Mouse (Mus musculus) hindbrain, embryonic 10.5 days (tissue): ENCODE data around the gene Hoxd12. TPM values are rescaled to one million over a fixed set of nuclear protein-coding genes. Genes with fewer than 3 reads are reported as not detected.

Experiments used
- DNase-seq: peaks from one replicate; pipeline ENCODE4 v3.0.0-alpha.2; 2017; ENCODE audit warnings: low spot score
- H3K27ac ChIP-seq: fragments of 300-500 bp; sonication (generic); 2 replicates; pipeline ENCODE4 v1.5.1; 2016; ENCODE audit warnings: mild to moderate bottlenecking, moderate library complexity
- H3K27me3 ChIP-seq: fragments of 300-500 bp; sonication (generic); 2 replicates; pipeline ENCODE4 v1.6.1; 2016; ENCODE audit warnings: mild to moderate bottlenecking; ENCODE audit not compliant: poor library complexity, insufficient read depth, severe bottlenecking
- H3K36me3 ChIP-seq: fragments of 300-500 bp; sonication (generic); 2 replicates; pipeline ENCODE4 v1.6.1; 2016; ENCODE audit warnings: mild to moderate bottlenecking, moderate library complexity
- H3K4me1 ChIP-seq: fragments of 300-500 bp; sonication (generic); replicated peaks from 2 replicates; pipeline ENCODE4 v1.6.1; 2016; ENCODE audit warnings: mild to moderate bottlenecking
- H3K4me3 ChIP-seq: fragments of 300-500 bp; sonication (generic); 2 replicates; pipeline ENCODE4 v1.5.1; 2016; ENCODE audit warnings: mild to moderate bottlenecking, moderate library complexity
- H3K9me3 ChIP-seq: fragments of 300-500 bp; sonication (generic); 2 replicates; pipeline ENCODE4 v1.6.1; 2016; ENCODE audit warnings: mild to moderate bottlenecking, moderate library complexity
- WGBS: fragments of 180-500 bp; shearing (Covaris S2); methylation state at CpG from one replicate; pipeline ENCODE4 v1.1.7; 2016; 5-methylcytosine and 5-hydroxymethylcytosine counted together
- polyA plus RNA-seq: library from polyadenylated mRNA; unstranded; fragments of >200 nt; fragmentation: Nextera tagmentation; extraction: Ambion mirVana; gene quantifications from 2 replicates; pipeline ENCODE4 v1.2.1, GENCODE M21; 2016

The Hoxd12 gene
- polyA plus RNA-seq, 1 experiment from 2014 or later: not detected

DNA sequence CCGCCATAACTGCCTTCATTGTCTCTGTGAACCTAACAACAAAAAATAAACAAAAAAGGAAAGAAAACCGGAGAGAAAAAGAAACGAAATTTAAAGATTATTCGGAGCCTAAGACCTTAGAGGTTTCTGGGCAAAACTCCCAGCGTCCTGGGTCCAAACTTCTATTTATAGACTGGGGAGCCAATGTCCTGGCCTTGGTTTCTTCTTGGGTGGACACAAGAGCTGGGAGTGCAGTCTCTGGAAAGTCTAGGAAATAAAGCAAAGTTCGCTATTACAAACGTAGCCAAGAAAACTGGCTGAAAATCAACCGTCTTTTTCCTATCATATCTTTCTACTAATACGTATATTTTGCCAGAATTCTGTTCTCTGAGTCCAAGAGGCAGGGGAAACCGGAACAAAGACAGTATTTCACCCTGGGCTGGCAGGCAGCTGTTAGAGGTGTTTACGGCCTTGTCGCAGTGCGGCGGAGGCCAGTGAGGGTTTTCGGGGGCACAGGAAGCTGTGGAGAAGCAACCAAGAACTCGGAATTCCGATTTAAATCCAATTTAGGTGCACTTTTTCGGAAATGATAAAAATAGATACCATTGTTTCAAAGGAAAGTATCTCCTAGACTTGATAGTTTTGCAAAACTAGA, 39.5 kb downstream of the Hoxd12 start:
- H3K9me3 ChIP-seq: no peaks in the 10 kb centered on the region
- no peak overlapping the region for H3K27ac ChIP-seq
- peak; percentile 31 for DNase-seq
- H3K4me1 ChIP-seq: peaks cover 8% of the 10 kb centered on the region
- H3K4me3 ChIP-seq: no peak overlapping the region
- peaks cover 100% of the 10 kb centered on the region for H3K27me3 ChIP-seq
- H3K36me3 ChIP-seq: no peaks in the 10 kb centered on the region
- 2% methylated on average over 18 of the region's 18 CpGs for WGBS

DNA sequence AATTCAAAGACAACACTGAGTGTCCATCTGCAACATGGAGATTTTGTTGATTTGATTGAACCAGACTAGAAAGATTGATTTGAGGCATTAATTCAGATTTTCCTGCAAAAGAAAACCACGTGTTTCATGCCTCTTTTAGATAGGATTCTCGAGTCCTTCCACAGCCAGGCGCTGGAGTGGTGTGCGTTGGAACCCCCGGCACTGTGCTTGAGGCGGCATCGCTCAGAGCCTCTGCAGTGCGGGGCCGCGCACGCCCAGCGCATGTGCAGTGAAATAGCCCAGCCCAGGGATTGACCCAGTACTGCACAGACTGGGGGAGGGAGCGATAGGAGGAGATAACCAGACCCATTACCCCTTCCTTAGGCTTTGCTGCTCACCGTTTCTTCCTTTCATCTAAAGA, 40.1 kb downstream of the Hoxd12 start:
- H3K36me3 ChIP-seq: no peaks in the 10 kb centered on the region
- H3K27ac ChIP-seq: no peak overlapping the region
- under 1% methylated on average over 14 of the region's 14 CpGs for WGBS
- H3K4me1 ChIP-seq: peaks cover 8% of the 10 kb centered on the region
- H3K27me3 ChIP-seq: peaks cover 100% of the 10 kb centered on the region
- H3K9me3 ChIP-seq: no peaks in the 10 kb centered on the region
- peak; percentile 44 for DNase-seq
- no peak overlapping the region for H3K4me3 ChIP-seq

- peaks cover 8% of the 10 kb centered on the region for H3K4me1 ChIP-seq
- H3K36me3 ChIP-seq: no peaks in the 10 kb centered on the region
- WGBS: 3% methylated on average over 26 of the region's 26 CpGs
- H3K27me3 ChIP-seq: peaks cover 100% of the 10 kb centered on the region
- H3K9me3 ChIP-seq: no peaks in the 10 kb centered on the region
- DNase-seq: peak; percentile 91
- peak overlapping the region; percentile 39 for H3K4me3 ChIP-seq
- H3K27ac ChIP-seq: no peak overlapping the region
These were observed 40.9 kb downstream of the Hoxd12 start for GRCm38 (mm10) chr2:74715504-74716241.

DNA sequence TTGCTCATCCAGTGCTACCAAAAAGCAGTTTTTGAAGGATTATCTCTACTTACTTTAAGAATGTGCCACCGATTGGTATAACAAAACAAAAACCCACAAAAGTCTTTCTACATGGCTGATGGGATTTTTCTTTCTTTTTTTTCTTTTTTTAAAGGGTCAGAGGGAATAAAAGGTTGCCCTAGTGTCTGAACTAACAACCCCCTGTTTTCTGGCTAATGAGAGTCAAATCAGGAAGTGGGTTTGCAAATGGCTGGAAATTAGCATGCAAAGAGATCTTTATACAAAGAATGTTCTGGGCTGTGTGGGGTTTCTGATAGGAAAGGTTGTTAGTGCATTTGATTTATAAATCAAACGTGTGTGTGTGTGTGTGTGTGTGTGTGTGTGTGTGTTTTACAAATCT, 45.6 kb downstream of the Hoxd12 start:
- Histone ChIP-seq H3K9me3 (no peaks in the 10 kb centered on the region), H3K27me3 (peaks cover 100% of the 10 kb centered on the region), H3K4me3 (no peak overlapping the region), H3K27ac (no peak overlapping the region), H3K4me1 (peaks cover 2% of the 10 kb centered on the region; the same call in 1 of the 2 replicates), H3K36me3 (no peaks in the 10 kb centered on the region)
- 7% methylated on average over 2 of the region's 2 CpGs for WGBS
- DNase-seq: no peak

- no peaks in the 10 kb centered on the region for H3K9me3 ChIP-seq
- H3K4me1 ChIP-seq: no peaks in the 10 kb centered on the region; the same call in 1 of the 2 replicates
- DNase-seq: peak; percentile 10
- H3K27ac ChIP-seq: no peak overlapping the region
- WGBS: 2% methylated on average over 5 of the region's 5 CpGs
- H3K27me3 ChIP-seq: peaks cover 100% of the 10 kb centered on the region
- no peak overlapping the region for H3K4me3 ChIP-seq
- H3K36me3 ChIP-seq: no peaks in the 10 kb centered on the region
These were observed 46.2 kb downstream of the Hoxd12 start for GRCm38 (mm10) chr2:74720955-74721491.

GRCm38 (mm10) chr2:74721882-74722281, 47.1 kb downstream of the Hoxd12 start:
- H3K4me3 ChIP-seq: no peak overlapping the region
- no peaks in the 10 kb centered on the region; the same call in 1 of the 2 replicates for H3K4me1 ChIP-seq
- peaks cover 100% of the 10 kb centered on the region for H3K27me3 ChIP-seq
- no peaks in the 10 kb centered on the region for H3K9me3 ChIP-seq
- no peak overlapping the region for H3K27ac ChIP-seq
- 9% methylated on average over 6 of the region's 6 CpGs for WGBS
- H3K36me3 ChIP-seq: no peaks in the 10 kb centered on the region
- peak; percentile 18 for DNase-seq

DNA sequence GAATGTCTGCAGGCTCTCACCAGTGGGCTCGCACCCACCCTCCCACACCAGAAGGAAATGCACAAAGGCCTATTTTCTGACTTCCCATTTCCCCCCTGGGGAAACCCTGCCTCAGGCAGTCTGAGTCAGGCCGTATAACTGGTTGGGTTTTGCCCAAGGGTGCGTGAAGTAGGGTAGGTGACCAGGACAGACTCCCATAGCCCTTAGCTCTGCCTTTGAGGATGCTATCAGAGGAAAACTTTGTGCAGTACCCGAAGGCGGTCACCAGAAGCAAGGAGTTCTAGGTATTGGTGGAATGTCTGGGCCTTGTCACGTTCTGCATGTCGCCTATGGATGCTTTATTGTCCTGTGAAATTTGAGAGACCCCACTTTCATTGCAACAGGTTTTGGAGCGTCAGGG, 48.1 kb downstream of the Hoxd12 start:
- Histone ChIP-seq H3K9me3 (no peaks in the 10 kb centered on the region), H3K4me3 (no peak overlapping the region), H3K4me1 (peaks cover 8% of the 10 kb centered on the region), H3K27ac (no peak overlapping the region), H3K27me3 (peaks cover 100% of the 10 kb centered on the region), H3K36me3 (no peaks in the 10 kb centered on the region)
- peak; percentile 39 for DNase-seq
- 4% methylated on average over 8 of the region's 8 CpGs for WGBS

GRCm38 (mm10) chr2:74724244-74725015, 49.6 kb downstream of the Hoxd12 start:
- no peaks in the 10 kb centered on the region for H3K36me3 ChIP-seq
- peaks cover 10% of the 10 kb centered on the region for H3K4me1 ChIP-seq
- H3K27ac ChIP-seq: no peak overlapping the region
- 5% methylated on average over 7 of the region's 7 CpGs for WGBS
- H3K9me3 ChIP-seq: no peaks in the 10 kb centered on the region
- no peak overlapping the region for H3K4me3 ChIP-seq
- peaks cover 100% of the 10 kb centered on the region for H3K27me3 ChIP-seq
- DNase-seq: peak; percentile 33

DNA sequence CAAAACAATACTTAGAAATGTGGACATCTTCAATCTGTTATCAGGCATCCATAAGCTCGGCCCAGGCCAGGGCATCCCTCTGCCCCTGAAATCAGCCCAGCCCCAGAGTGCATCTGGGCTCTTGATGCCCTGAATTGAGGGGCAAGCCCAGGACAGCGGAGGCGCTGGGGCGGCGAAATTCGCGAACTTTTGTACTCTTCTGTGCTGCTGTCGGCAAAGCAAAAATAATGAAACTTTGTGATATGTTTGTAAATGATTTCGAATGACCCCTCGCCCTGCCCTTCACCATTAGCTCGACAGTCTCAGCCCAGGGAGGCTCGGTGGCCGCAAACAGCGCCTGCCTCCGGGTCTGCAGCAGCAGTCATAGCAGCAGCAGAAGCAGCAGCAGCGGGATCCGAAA, 50.4 kb downstream of the Hoxd12 start:
- Histone ChIP-seq H3K4me1 (peaks cover 10% of the 10 kb centered on the region), H3K27ac (no peak overlapping the region)

GRCm38 (mm10) chr2:74726551-74726950, 51.7 kb downstream of the Hoxd12 start, which contains the start of gene Gm28230:
Gene Gm28230 (plus strand): TSS chr2:74726728.
- peak; percentile 32 for DNase-seq
- Histone ChIP-seq H3K4me3 (peak within 1 kb of the TSS; percentile 49), H3K9me3 (no peaks in the 10 kb centered on the region), H3K36me3 (no peaks in the 10 kb centered on the region), H3K27me3 (peaks cover 100% of the 10 kb centered on the region), H3K4me1 (peaks cover 14% of the 10 kb centered on the region), H3K27ac (peak within 1 kb of the TSS; percentile 70)
- WGBS: 5% methylated on average over 5 of the region's 5 CpGs

More for the DNA sequence above, 50.4 kb downstream of the Hoxd12 start:
- no peaks in the 10 kb centered on the region for H3K9me3 ChIP-seq
- H3K4me3 ChIP-seq: peak overlapping the region; percentile 3; the same call in 1 of the 2 replicates
- H3K27me3 ChIP-seq: peaks cover 100% of the 10 kb centered on the region
- H3K36me3 ChIP-seq: no peaks in the 10 kb centered on the region
- DNase-seq: peak; percentile 56
- WGBS: 2% methylated on average over 17 of the region's 17 CpGs

- DNase-seq: peak; percentile 48
- under 1% methylated on average over 43 of the region's 43 CpGs for WGBS
- H3K4me1 ChIP-seq: peaks cover 14% of the 10 kb centered on the region
- peak overlapping the region; percentile 70 for H3K27ac ChIP-seq
- no peaks in the 10 kb centered on the region for H3K9me3 ChIP-seq
- H3K4me3 ChIP-seq: peak overlapping the region; percentile 49
- H3K27me3 ChIP-seq: peaks cover 100% of the 10 kb centered on the region
- no peaks in the 10 kb centered on the region for H3K36me3 ChIP-seq
These were observed 52.3 kb downstream of the Hoxd12 start for GRCm38 (mm10) chr2:74726973-74727639.
